Mouse (Mus musculus): ENCODE measurements around the gene Fen1.

DNA sequence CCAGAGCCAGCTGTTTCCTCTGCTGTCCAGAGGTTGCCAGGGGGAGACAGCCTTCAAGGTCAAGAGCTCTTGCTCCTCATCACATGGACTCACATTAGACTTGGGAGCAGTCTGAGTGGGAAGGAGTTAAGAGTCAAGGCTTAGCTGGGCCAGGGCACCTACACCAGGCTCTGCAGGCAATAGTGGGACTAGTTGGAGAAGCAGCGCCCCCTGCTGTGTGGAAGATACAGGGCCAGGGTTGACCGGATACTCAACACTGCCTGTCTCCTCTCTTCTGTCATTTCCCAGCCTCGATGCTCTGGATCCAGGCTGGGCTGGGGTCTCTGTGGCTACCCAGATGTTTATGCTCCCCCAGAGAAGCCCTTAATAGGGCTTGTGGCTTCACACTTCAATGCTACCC is 40.2 kb upstream of the Fen1 start:
- TF ChIP-seq POLR2A (IDR thresholded peaks at IDR 0.05; ENCODE audit: borderline replicate concordance, extremely low read depth, low read depth, low read length) (no peak), CTCF (IDR thresholded peaks at IDR 0.05; ENCODE audit: insufficient read depth, low read length) (peak; percentile 57)

Data from lung, adult 2 months (tissue).